Mouse (Mus musculus): ENCODE data around the gene Cit. TPM values are rescaled to one million over a fixed set of nuclear protein-coding genes. Genes with fewer than 3 reads are reported as not detected.

Cit gene
- polyA plus RNA-seq, 1 experiment from 2014 or later, result 27.5 TPM

GRCm38 (mm10) chr5:116003154-116003553 is 158.1 kb downstream of the Cit start:
- 0 out of 2 replicates have a peak, but pooled peaks cover 14% of the 10 kb centered on the region for H3K4me1 ChIP-seq (replicated peaks; ENCODE audit: control insufficient read depth, insufficient read depth, low read length)
- no peak overlapping the region for H3K9ac ChIP-seq
- no peaks in the 10 kb centered on the region for H3K9me3 ChIP-seq (ENCODE audit: control insufficient read depth, low read length)
- H3K27ac ChIP-seq, result no peak overlapping the region
- 86% methylated on average over 8 of the region's 8 CpGs for WGBS
- DNase-seq (ENCODE audit: low spot score) (no peak), ATAC-seq (ENCODE audit: low FRiP score) (no peak)
- no peaks in the 10 kb centered on the region for H3K27me3 ChIP-seq (ENCODE audit: control insufficient read depth, insufficient read depth, low read length)
- H3K4me2 ChIP-seq (replicated peaks), result no peak overlapping the region
- H3K36me3 ChIP-seq (replicated peaks; ENCODE audit: control insufficient read depth, insufficient read depth), result no peaks in the 10 kb centered on the region
- H3K4me3 ChIP-seq (replicated peaks; ENCODE audit: low read length), result no peak overlapping the region

- Histone ChIP-seq H3K4me3 (replicated peaks; ENCODE audit: low read length) (no peak overlapping the region), H3K27ac (no peak overlapping the region)
- ATAC-seq (ENCODE audit: low FRiP score), result no peak
Observed at GRCm38 (mm10) chr5:116003825-116004224, 158.7 kb downstream of the Cit start.

GRCm38 (mm10) chr5:116004271-116004670 is 159.2 kb downstream of the Cit start:
- Histone ChIP-seq H3K4me2 (replicated peaks) (peak overlapping the region; percentile 19), H3K36me3 (replicated peaks; ENCODE audit: control insufficient read depth, insufficient read depth) (no peaks in the 10 kb centered on the region), H3K9ac (no peak overlapping the region), H3K9me3 (ENCODE audit: control insufficient read depth, low read length) (no peaks in the 10 kb centered on the region), H3K27ac (0 out of 2 replicates have a peak overlapping the region, but pooled peaks have one; percentile 9), H3K4me3 (replicated peaks; ENCODE audit: low read length) (no peak overlapping the region), H3K4me1 (replicated peaks; ENCODE audit: control insufficient read depth, insufficient read depth, low read length) (0 out of 2 replicates have a peak, but pooled peaks cover 14% of the 10 kb centered on the region), H3K27me3 (ENCODE audit: control insufficient read depth, insufficient read depth, low read length) (no peaks in the 10 kb centered on the region)
- DNase-seq (ENCODE audit: low spot score), result no peak
- no peak for ATAC-seq (ENCODE audit: low FRiP score)
- WGBS, result 74% methylated on average over 10 of the region's 10 CpGs

More at GRCm38 (mm10) chr5:116003825-116004224, 158.7 kb downstream of the Cit start:
- no peak for DNase-seq (ENCODE audit: low spot score)
- 39% methylated on average over 13 of the region's 13 CpGs for WGBS
- H3K27me3 ChIP-seq (ENCODE audit: control insufficient read depth, insufficient read depth, low read length), result no peaks in the 10 kb centered on the region
- H3K9ac ChIP-seq, result no peak overlapping the region
- H3K4me1 ChIP-seq (replicated peaks; ENCODE audit: control insufficient read depth, insufficient read depth, low read length), result 0 out of 2 replicates have a peak, but pooled peaks cover 14% of the 10 kb centered on the region
- no peaks in the 10 kb centered on the region for H3K9me3 ChIP-seq (ENCODE audit: control insufficient read depth, low read length)
- H3K4me2 ChIP-seq (replicated peaks), result peak overlapping the region; percentile 19
- H3K36me3 ChIP-seq (replicated peaks; ENCODE audit: control insufficient read depth, insufficient read depth), result no peaks in the 10 kb centered on the region

- ATAC-seq (ENCODE audit: low FRiP score), result no peak
- no peak for DNase-seq (ENCODE audit: low spot score)
Observed at GRCm38 (mm10) chr5:116006324-116007099, 161.4 kb downstream of the Cit start.

GRCm38 (mm10) chr5:116007723-116008122 is 162.6 kb downstream of the Cit start:
- no peak overlapping the region for H3K27ac ChIP-seq
- peaks cover 4% of the 10 kb centered on the region for H3K36me3 ChIP-seq (replicated peaks; ENCODE audit: control insufficient read depth, insufficient read depth)
- H3K4me2 ChIP-seq (replicated peaks), result no peak overlapping the region
- H3K9me3 ChIP-seq (ENCODE audit: control insufficient read depth, low read length), result no peaks in the 10 kb centered on the region
- DNase-seq (ENCODE audit: low spot score) (no peak), ATAC-seq (ENCODE audit: low FRiP score) (no peak)
- H3K9ac ChIP-seq, result no peak overlapping the region
- 0 out of 2 replicates have a peak, but pooled peaks cover 14% of the 10 kb centered on the region for H3K4me1 ChIP-seq (replicated peaks; ENCODE audit: control insufficient read depth, insufficient read depth, low read length)
- H3K4me3 ChIP-seq (replicated peaks; ENCODE audit: low read length), result no peak overlapping the region
- no peaks in the 10 kb centered on the region for H3K27me3 ChIP-seq (ENCODE audit: control insufficient read depth, insufficient read depth, low read length)
- 92% methylated on average over 13 of the region's 13 CpGs for WGBS

More at GRCm38 (mm10) chr5:116006324-116007099, 161.4 kb downstream of the Cit start:
- no peaks in the 10 kb centered on the region for H3K36me3 ChIP-seq (replicated peaks; ENCODE audit: control insufficient read depth, insufficient read depth)
- no peak overlapping the region for H3K9ac ChIP-seq
- H3K27ac ChIP-seq, result no peak overlapping the region
- no peak overlapping the region for H3K4me3 ChIP-seq (replicated peaks; ENCODE audit: low read length)
- 62% methylated on average over 22 of the region's 22 CpGs for WGBS
- no peak overlapping the region for H3K4me2 ChIP-seq (replicated peaks)
- 0 out of 2 replicates have a peak, but pooled peaks cover 14% of the 10 kb centered on the region for H3K4me1 ChIP-seq (replicated peaks; ENCODE audit: control insufficient read depth, insufficient read depth, low read length)
- H3K9me3 ChIP-seq (ENCODE audit: control insufficient read depth, low read length), result no peaks in the 10 kb centered on the region
- H3K27me3 ChIP-seq (ENCODE audit: control insufficient read depth, insufficient read depth, low read length), result no peaks in the 10 kb centered on the region

- Histone ChIP-seq H3K4me2 (replicated peaks) (no peak overlapping the region), H3K9ac (no peak overlapping the region), H3K9me3 (ENCODE audit: control insufficient read depth, low read length) (no peaks in the 10 kb centered on the region), H3K27ac (no peak overlapping the region), H3K4me1 (replicated peaks; ENCODE audit: control insufficient read depth, insufficient read depth, low read length) (0 out of 2 replicates have a peak, but pooled peaks cover 6% of the 10 kb centered on the region), H3K36me3 (replicated peaks; ENCODE audit: control insufficient read depth, insufficient read depth) (peaks cover 19% of the 10 kb centered on the region), H3K4me3 (replicated peaks; ENCODE audit: low read length) (no peak overlapping the region), H3K27me3 (ENCODE audit: control insufficient read depth, insufficient read depth, low read length) (no peaks in the 10 kb centered on the region)
- WGBS, result 91% methylated on average over 15 of the region's 15 CpGs
- no peak for ATAC-seq (ENCODE audit: low FRiP score)
- no peak for DNase-seq (ENCODE audit: low spot score)
Observed at GRCm38 (mm10) chr5:116009091-116009851, 164.2 kb downstream of the Cit start.

- ATAC-seq (ENCODE audit: low FRiP score) (no peak), DNase-seq (ENCODE audit: low spot score) (no peak)
- H3K4me1 ChIP-seq (replicated peaks; ENCODE audit: control insufficient read depth, insufficient read depth, low read length), result no peaks in the 10 kb centered on the region
- no peaks in the 10 kb centered on the region for H3K9me3 ChIP-seq (ENCODE audit: control insufficient read depth, low read length)
- no peak overlapping the region for H3K27ac ChIP-seq
- H3K4me2 ChIP-seq (replicated peaks), result no peak overlapping the region
- WGBS, result 93% methylated on average over 2 of the region's 2 CpGs
- H3K4me3 ChIP-seq (replicated peaks; ENCODE audit: low read length), result no peak overlapping the region
- no peak overlapping the region for H3K9ac ChIP-seq
- H3K27me3 ChIP-seq (ENCODE audit: control insufficient read depth, insufficient read depth, low read length), result no peaks in the 10 kb centered on the region
- H3K36me3 ChIP-seq (replicated peaks; ENCODE audit: control insufficient read depth, insufficient read depth), result peaks cover 27% of the 10 kb centered on the region
Observed at GRCm38 (mm10) chr5:116009884-116010627, 165.0 kb downstream of the Cit start.

- Histone ChIP-seq H3K9me3 (ENCODE audit: control insufficient read depth, low read length) (no peaks in the 10 kb centered on the region), H3K4me2 (replicated peaks) (no peak overlapping the region), H3K4me3 (replicated peaks; ENCODE audit: low read length) (no peak overlapping the region), H3K27me3 (ENCODE audit: control insufficient read depth, insufficient read depth, low read length) (no peaks in the 10 kb centered on the region), H3K27ac (no peak overlapping the region), H3K36me3 (replicated peaks; ENCODE audit: control insufficient read depth, insufficient read depth) (peaks cover 43% of the 10 kb centered on the region), H3K4me1 (replicated peaks; ENCODE audit: control insufficient read depth, insufficient read depth, low read length) (no peaks in the 10 kb centered on the region), H3K9ac (no peak overlapping the region)
- no peak for ATAC-seq (ENCODE audit: low FRiP score)
- WGBS, result 93% methylated on average over 7 of the region's 7 CpGs
- DNase-seq (ENCODE audit: low spot score), result no peak
Observed at GRCm38 (mm10) chr5:116011700-116012099, 166.6 kb downstream of the Cit start.

- DNase-seq (ENCODE audit: low spot score) (no peak), ATAC-seq (ENCODE audit: low FRiP score) (no peak)
- no peak overlapping the region for H3K4me3 ChIP-seq (replicated peaks; ENCODE audit: low read length)
- peaks cover 51% of the 10 kb centered on the region for H3K36me3 ChIP-seq (replicated peaks; ENCODE audit: control insufficient read depth, insufficient read depth)
- 94% methylated on average over 7 of the region's 7 CpGs for WGBS
- no peak overlapping the region for H3K9ac ChIP-seq
- H3K9me3 ChIP-seq (ENCODE audit: control insufficient read depth, low read length), result no peaks in the 10 kb centered on the region
- H3K27me3 ChIP-seq (ENCODE audit: control insufficient read depth, insufficient read depth, low read length), result no peaks in the 10 kb centered on the region
- no peak overlapping the region for H3K4me2 ChIP-seq (replicated peaks)
- no peak overlapping the region for H3K27ac ChIP-seq
- no peaks in the 10 kb centered on the region for H3K4me1 ChIP-seq (replicated peaks; ENCODE audit: control insufficient read depth, insufficient read depth, low read length)
Observed at GRCm38 (mm10) chr5:116012503-116012902, 167.4 kb downstream of the Cit start.

Measured in hindbrain, embryonic 14.5 days (tissue).